Mouse (Mus musculus) limb, embryonic 11.5 days (tissue): Measurements from ENCODE around the gene Myt1l. TPM values are rescaled to one million over a fixed set of nuclear protein-coding genes. Genes with fewer than 3 reads are reported as not detected.
A peak's percentile ranks its signal among the peaks of the same experiment; 100 is the strongest.

Source experiments
- ATAC-seq: fragments of 200-750 bp; cut with Nextera tagmentation; 2 replicates; pipeline ENCODE4 v1.8.0; 2017; ENCODE audit warnings: low read depth; ENCODE audit not compliant: insufficient number of reproducible peaks, low FRiP score, low TSS enrichment
- DNase-seq: peaks from one replicate; pipeline ENCODE4 v3.0.0-alpha.2; 2015; ENCODE audit warnings: low spot score
- H3K27ac ChIP-seq: fragments of 300-500 bp; sonication (generic); replicated peaks from 2 replicates; pipeline ENCODE4 v1.5.1; 2014; ENCODE audit warnings: low read depth, mild to moderate bottlenecking, low read length
- H3K27me3 ChIP-seq: fragments of 300-500 bp; sonication (generic); 2 replicates; pipeline ENCODE4 v1.6.1; 2014; ENCODE audit warnings: mild to moderate bottlenecking, low read length, mixed read lengths; ENCODE audit not compliant: control insufficient read depth, insufficient read depth
- H3K36me3 ChIP-seq: fragments of 300-500 bp; sonication (generic); 2 replicates; pipeline ENCODE4 v1.6.1; 2014; ENCODE audit warnings: mild to moderate bottlenecking, low read length, moderate library complexity, mixed read lengths; ENCODE audit not compliant: control insufficient read depth, insufficient read depth
- H3K4me1 ChIP-seq: fragments of 300-500 bp; sonication (generic); 2 replicates; pipeline ENCODE4 v1.6.1; 2014; ENCODE audit warnings: low read length, mixed read lengths; ENCODE audit not compliant: control insufficient read depth, insufficient read depth
- H3K4me2 ChIP-seq: fragments of 300-500 bp; sonication (generic); 2 replicates; pipeline ENCODE4 v1.6.1; 2014; ENCODE audit warnings: low read depth, mild to moderate bottlenecking, moderate library complexity; ENCODE audit not compliant: severe bottlenecking
- H3K4me3 ChIP-seq: fragments of 300-500 bp; sonication (generic); 2 replicates; pipeline ENCODE4 v1.5.1; 2014; ENCODE audit warnings: low read depth, low read length
- H3K9ac ChIP-seq: fragments of 300-500 bp; sonication (generic); 2 replicates; pipeline ENCODE4 v1.6.1; 2014; ENCODE audit warnings: mild to moderate bottlenecking, low read length
- H3K9me3 ChIP-seq: fragments of 300-500 bp; sonication (generic); 2 replicates; pipeline ENCODE4 v1.6.1; 2016; ENCODE audit warnings: low read length; ENCODE audit not compliant: control insufficient read depth
- WGBS: fragments of 180-500 bp; shearing (Covaris S2); extraction: QIAGEN DNeasy Blood & Tissue Kit; methylation state at CpG from one replicate; pipeline ENCODE4 v1.1.7; 2014; 5-methylcytosine and 5-hydroxymethylcytosine counted together
- polyA plus RNA-seq: library from polyadenylated mRNA; unstranded; fragments of >200 nt; fragmentation: Nextera tagmentation; extraction: Ambion mirVana; gene quantifications from 2 replicates; pipeline ENCODE4 v1.2.1, GENCODE M21; 2014

The Myt1l gene
- 0.18 and 0.21 TPM in 2 replicates for polyA plus RNA-seq

DNA sequence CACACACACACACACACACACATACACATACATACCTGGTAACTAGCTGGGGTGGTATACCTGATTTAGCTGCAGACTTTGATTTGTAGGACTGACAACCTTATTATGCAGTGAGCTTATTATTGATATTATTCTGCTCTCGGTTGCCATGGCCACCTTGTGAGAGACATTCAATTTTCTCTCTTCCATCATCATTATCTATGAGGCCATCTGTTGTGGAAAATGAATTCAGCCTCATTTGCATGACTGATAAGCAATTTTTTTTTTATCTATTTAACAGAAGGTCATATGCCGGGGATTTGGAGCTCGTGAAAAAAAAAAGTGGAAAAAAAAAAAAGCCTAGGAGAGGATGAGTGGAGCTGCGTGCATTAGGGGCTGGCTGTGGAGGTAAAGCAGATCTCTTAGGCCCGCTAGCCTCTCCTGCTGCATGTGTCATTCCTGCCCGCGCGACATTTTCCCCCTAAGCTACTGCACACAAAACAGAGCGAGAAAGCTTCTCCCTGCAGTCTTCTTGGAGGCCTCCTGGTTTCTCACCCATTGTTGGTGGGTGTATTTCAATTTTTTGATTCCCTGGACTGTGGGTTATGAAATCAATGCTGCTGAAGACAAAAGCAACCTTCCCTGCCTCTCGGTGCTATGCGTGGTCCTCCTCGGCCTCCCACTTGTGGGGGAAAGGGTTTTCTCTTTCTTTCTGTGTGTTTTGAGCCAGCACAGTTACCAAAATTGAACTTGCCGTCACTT lies at the start of gene Myt1l:
Gene Myt1l, plus strand, starts transcription at position 354 of the 741 bp plus-strand sequence.
- no peaks in the 10 kb centered on the region for H3K4me1 ChIP-seq
- peak within 1 kb of the TSS; percentile 40 for H3K4me2 ChIP-seq
- H3K4me3 ChIP-seq: peak within 1 kb of the TSS; percentile 12
- H3K27me3 ChIP-seq: peaks cover 14% of the 10 kb centered on the region
- ATAC-seq: no peak
- H3K36me3 ChIP-seq: no peaks in the 10 kb centered on the region
- H3K9me3 ChIP-seq: no peaks in the 10 kb centered on the region
- 35% methylated on average over 13 of the region's 13 CpGs for WGBS
- H3K27ac ChIP-seq: no peak within 1 kb of the TSS
- DNase-seq: no peak
- H3K9ac ChIP-seq: no peak within 1 kb of the TSS

DNA sequence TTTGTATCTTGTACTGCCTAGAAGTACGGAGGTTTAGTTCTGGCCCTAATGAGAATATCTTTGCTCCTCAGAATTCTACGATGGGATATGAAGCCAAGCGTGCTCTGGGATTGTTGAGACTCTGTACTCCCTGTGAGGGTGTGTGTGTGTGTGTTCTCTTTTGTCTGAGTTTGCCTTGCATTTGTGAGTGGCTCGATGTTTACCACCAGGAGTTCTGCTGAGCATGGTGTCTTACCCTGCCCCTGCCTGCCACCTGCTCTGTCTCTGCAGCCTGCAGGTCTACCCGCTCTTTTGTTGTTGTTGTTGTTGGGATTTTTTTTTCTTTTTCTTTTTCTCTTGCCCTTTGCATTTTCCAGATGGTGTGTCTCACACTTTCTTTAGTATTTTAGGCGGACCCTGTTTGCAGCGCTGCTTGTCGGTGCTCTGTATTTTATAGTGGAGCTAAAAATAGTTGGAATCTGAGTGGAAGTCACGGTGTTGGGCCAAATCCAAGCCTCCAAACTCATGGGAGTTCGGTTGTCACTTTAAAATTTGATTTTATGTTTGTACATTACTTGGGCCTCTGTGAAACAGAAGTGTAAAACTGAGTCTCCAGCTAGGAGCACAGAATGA lies 41.7 kb upstream of the Myt1l start:
- no peak for ATAC-seq
- no peaks in the 10 kb centered on the region for H3K36me3 ChIP-seq
- H3K9ac ChIP-seq: no peak overlapping the region
- H3K27me3 ChIP-seq: no peaks in the 10 kb centered on the region
- WGBS: 91% methylated on average over 10 of the region's 10 CpGs
- no peaks in the 10 kb centered on the region for H3K9me3 ChIP-seq
- H3K4me1 ChIP-seq: no peaks in the 10 kb centered on the region
- no peak overlapping the region for H3K4me2 ChIP-seq
- no peak overlapping the region for H3K4me3 ChIP-seq
- H3K27ac ChIP-seq: no peak overlapping the region
- no peak for DNase-seq

DNA sequence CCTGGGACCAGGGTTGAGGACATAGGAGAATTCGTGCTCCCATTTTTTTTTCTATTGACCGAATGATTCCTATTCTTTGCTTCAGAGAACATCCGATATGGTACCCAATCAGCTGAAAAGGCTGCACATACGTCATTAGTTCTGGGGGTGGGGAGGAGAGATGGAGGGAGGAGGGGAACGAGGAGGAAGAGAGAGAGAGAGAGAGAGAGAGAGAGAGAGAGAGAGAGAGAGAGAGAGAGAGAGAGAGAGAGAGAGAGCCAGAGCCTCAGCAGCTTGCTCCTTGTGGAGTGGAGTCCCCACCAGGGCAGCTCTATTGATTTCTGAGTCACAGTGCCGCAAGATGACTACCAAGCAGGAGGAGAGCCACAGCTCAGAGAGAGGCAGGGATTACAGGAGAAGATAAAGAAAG lies 1.9 kb upstream of the Myt1l start:
- peaks cover 7% of the 10 kb centered on the region; the same call in 1 of the 2 replicates for H3K27me3 ChIP-seq
- H3K9me3 ChIP-seq: no peaks in the 10 kb centered on the region
- 16% methylated on average over 6 of the region's 6 CpGs for WGBS
- H3K4me1 ChIP-seq: no peaks in the 10 kb centered on the region
- no peak overlapping the region for H3K4me2 ChIP-seq
- H3K9ac ChIP-seq: no peak overlapping the region
- no peak overlapping the region for H3K4me3 ChIP-seq
- H3K36me3 ChIP-seq: no peaks in the 10 kb centered on the region
- ATAC-seq: no peak
- no peak overlapping the region for H3K27ac ChIP-seq
- no peak for DNase-seq

DNA sequence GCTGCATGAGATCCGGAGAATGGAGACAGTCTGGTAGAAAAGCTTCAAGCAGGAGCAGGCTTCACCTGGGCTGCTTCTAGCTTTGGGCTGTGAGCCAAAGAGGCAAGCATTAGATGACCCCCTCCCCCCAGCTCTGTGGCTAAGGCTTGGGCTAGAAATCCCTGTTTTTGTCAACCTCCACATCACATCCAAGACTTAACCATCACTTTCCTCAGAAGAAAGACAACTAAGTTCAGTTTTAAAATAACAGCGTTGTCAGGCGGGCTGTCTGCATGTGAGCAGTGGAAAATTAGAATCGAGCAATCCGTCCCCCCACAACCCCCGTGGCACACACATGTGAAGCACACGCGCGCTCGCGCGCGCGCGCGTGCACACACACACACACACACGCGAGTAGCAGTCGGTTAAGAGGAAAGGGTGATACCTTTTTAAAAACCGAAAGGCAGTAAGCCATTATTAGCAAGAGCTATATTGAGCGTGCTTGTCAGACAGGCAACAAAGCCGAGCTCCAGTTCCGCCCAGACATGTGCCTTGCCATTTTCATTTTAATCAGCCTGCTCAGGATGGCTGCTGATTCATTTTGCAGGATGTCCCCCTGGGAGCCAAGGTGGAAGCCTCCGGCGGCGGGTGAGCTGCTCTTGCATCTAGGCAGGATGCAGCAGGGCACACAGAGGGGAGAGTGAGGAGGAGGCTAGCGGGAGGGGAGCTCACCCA lies 979 bp upstream of the Myt1l start:
- Histone ChIP-seq H3K4me2 (peak overlapping the region; percentile 40), H3K27me3 (peaks cover 9% of the 10 kb centered on the region; the same call in 1 of the 2 replicates), H3K9me3 (no peaks in the 10 kb centered on the region), H3K4me3 (peak overlapping the region; percentile 12), H3K4me1 (no peaks in the 10 kb centered on the region), H3K9ac (no peak overlapping the region), H3K36me3 (no peaks in the 10 kb centered on the region), H3K27ac (no peak overlapping the region)
- DNase-seq: peak; percentile 27
- 2% methylated on average over 27 of the region's 27 CpGs for WGBS
- ATAC-seq: no peak

DNA sequence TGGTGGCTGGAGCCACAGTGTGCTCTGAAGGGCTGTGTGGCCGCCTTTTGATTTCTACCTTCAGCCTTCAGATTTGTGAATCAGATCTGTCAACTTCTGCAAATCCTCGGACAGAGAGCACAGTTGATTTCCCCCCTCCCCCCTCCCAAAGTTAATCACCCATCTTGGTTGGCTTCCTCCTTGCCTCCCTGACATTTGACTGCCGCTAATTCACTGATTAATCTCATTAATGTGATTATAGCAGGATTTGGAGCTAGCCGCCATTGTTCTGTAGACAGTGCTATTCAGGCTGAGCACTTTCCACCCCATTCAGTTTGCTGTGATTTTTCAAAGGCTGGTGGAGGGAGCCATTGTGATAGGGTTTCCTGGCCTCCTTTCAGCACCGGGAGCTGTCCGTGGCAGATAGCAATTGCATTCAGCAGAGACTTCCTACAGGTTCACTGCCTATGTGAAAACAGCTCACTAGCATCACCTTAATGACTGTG lies 2.1 kb downstream of the Myt1l start:
- peak; percentile 82 for DNase-seq
- Histone ChIP-seq H3K27me3 (peaks cover 21% of the 10 kb centered on the region), H3K27ac (no peak overlapping the region), H3K9ac (no peak overlapping the region), H3K4me3 (no peak overlapping the region), H3K36me3 (no peaks in the 10 kb centered on the region), H3K9me3 (no peaks in the 10 kb centered on the region), H3K4me1 (no peaks in the 10 kb centered on the region), H3K4me2 (no peak overlapping the region)
- ATAC-seq: no peak
- WGBS: 11% methylated on average over 6 of the region's 6 CpGs

DNA sequence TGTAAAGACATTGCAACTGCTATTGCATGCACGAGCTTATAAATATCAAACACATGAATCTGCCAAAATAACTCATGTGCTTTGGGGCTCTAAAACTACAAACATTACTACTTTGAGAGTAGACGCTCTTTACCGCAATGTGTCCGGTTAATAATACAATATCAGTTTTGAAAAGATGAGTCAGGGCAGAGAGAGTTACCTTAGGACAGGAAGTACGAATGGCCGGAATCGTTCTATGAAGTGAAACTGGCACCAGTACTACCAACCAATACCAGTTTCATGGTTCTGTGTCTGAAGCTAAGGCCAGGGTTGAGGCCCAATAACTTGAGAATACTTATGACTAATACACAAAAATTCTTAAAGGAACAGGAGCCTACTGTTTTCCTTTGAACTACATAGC lies 2.6 kb downstream of the Myt1l start:
- no peak overlapping the region for H3K27ac ChIP-seq
- no peak overlapping the region for H3K4me2 ChIP-seq
- DNase-seq (no peak), ATAC-seq (no peak)
- WGBS: 89% methylated on average over 7 of the region's 7 CpGs
- no peaks in the 10 kb centered on the region for H3K36me3 ChIP-seq
- H3K27me3 ChIP-seq: peaks cover 22% of the 10 kb centered on the region
- H3K4me1 ChIP-seq: no peaks in the 10 kb centered on the region
- H3K9me3 ChIP-seq: no peaks in the 10 kb centered on the region
- H3K4me3 ChIP-seq: no peak overlapping the region
- H3K9ac ChIP-seq: no peak overlapping the region

DNA sequence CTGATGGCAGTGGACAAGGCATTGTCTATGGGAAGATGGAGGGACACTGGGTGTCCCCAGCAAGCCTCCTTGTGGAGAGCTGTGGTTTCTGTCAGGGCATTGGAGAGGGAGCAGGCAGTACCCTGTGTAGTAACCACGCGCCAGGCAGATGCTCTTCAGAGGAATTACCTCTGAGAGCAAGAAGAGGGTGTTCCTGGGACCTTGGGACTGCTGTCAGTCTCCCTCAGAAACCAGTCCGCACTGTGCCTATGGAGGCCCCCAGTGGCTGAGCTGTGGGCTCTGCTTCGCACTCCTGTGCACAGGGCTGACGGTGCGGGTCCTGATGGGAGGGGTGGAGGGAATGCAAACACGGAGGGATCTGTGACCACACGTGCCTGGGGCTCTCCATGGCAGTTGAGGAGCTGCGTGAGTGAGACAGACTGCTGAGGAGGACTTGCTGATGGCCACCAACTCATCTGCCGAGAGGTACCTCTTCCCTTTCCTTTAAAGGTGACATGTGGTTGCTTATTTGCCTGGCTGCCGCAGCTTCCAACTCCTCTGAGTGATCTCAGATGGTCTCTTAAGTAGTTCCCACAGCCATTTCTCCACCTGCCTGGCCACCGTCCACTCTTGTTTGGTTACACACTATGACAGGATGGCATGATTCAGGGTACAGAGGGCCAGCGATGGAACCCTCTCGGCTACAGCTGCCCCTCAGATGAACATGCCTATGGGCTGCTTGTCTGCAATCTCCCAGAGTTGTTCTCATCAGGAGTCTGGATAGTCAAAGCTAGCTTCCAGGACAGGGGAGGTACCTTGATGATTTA lies 5.1 kb downstream of the Myt1l start:
- H3K9me3 ChIP-seq: no peaks in the 10 kb centered on the region
- WGBS: 30% methylated on average over 14 of the region's 14 CpGs
- no peaks in the 10 kb centered on the region for H3K36me3 ChIP-seq
- ATAC-seq: no peak
- DNase-seq: no peak
- no peaks in the 10 kb centered on the region for H3K4me1 ChIP-seq
- H3K4me3 ChIP-seq: no peak overlapping the region
- no peak overlapping the region for H3K27ac ChIP-seq
- peaks cover 21% of the 10 kb centered on the region for H3K27me3 ChIP-seq
- H3K4me2 ChIP-seq: no peak overlapping the region
- H3K9ac ChIP-seq: no peak overlapping the region

DNA sequence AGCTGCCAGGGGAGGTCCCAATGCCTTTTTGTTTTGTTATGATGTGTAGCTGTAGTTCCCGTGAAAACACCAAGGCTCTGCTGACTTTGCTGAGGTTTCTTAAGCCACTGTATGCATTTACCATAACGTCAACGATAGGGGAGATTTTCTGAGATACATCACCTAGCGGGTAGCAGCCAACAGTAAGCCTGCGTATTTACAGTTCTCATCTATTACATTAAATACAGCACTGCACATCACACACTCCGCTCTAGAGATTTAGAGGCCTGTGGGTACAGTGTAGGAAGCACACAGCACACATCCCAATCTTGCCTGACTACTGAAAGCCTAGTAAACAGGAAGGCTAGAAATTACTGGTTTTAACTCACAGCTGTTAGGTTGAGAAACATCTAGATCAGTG lies 6.1 kb downstream of the Myt1l start:
- H3K4me1 ChIP-seq: no peaks in the 10 kb centered on the region

More for the DNA sequence above, 6.1 kb downstream of the Myt1l start:
- peak overlapping the region; percentile 45; the same call in 1 of the 2 replicates for H3K4me2 ChIP-seq
- no peaks in the 10 kb centered on the region for H3K36me3 ChIP-seq
- no peaks in the 10 kb centered on the region for H3K9me3 ChIP-seq
- WGBS: 2% methylated on average over 6 of the region's 6 CpGs
- DNase-seq: no peak
- H3K9ac ChIP-seq: no peak overlapping the region
- peaks cover 19% of the 10 kb centered on the region for H3K27me3 ChIP-seq
- H3K27ac ChIP-seq: no peak overlapping the region
- H3K4me3 ChIP-seq: peak overlapping the region; percentile 20; the same call in 1 of the 2 replicates
- no peak for ATAC-seq
